Mouse (Mus musculus): Measurements from ENCODE around the gene Chchd6.

- TF ChIP-seq CTCF (IDR thresholded peaks at IDR 0.05; ENCODE audit: low read depth) (no peak), EP300 (IDR thresholded peaks at IDR 0.05; ENCODE audit: low read depth) (no peak)
These were observed 41.4 kb downstream of the Chchd6 start for GRCm38 (mm10) chr6:89554029-89554428.
